Mouse (Mus musculus) right cerebral cortex, adult 2 months (tissue): ENCODE data around the gene 6430571L13Rik.

Experiments used
- DNase-seq, 2 experiments: peaks; one replicate each; pipeline ENCODE4 v3.0.0; 2021 to 2022; ENCODE audit warnings: low spot score in 2 of 2

6430571L13Rik gene

GRCm38 (mm10) chr9:107386722-107387121 lies 46.3 kb downstream of the 6430571L13Rik start:
- no peak for DNase-seq

GRCm38 (mm10) chr9:107387708-107388107 lies 47.3 kb downstream of the 6430571L13Rik start:
- no peak for DNase-seq

- no peak for DNase-seq
Observed at GRCm38 (mm10) chr9:107388263-107388662, 47.9 kb downstream of the 6430571L13Rik start.

GRCm38 (mm10) chr9:107396397-107396796 lies 56.0 kb downstream of the 6430571L13Rik start:
- DNase-seq, result no peak

GRCm38 (mm10) chr9:107398968-107399367 lies 58.6 kb downstream of the 6430571L13Rik start:
- no peak for DNase-seq

GRCm38 (mm10) chr9:107399491-107399971 lies 59.1 kb downstream of the 6430571L13Rik start, which contains the start of gene Cacna2d2:
TSS of gene Cacna2d2 (plus strand) at chr9:107399612.
- peak in 1 of 2 experiments; percentile 25 for DNase-seq

- DNase-seq, result no peak
Observed at GRCm38 (mm10) chr9:107400060-107400511, 59.7 kb downstream of the 6430571L13Rik start.

- DNase-seq, result no peak
Observed at GRCm38 (mm10) chr9:107400666-107401285, 60.4 kb downstream of the 6430571L13Rik start.
